Mouse (Mus musculus) liver, adult (tissue): ENCODE measurements around the gene Golt1b.

Experiments used
- GATA4 ChIP-seq: IDR thresholded peaks from 2 replicates; pipeline ENCODE4 v1.6.1; 2014; ENCODE audit warnings: mild to moderate bottlenecking, low read length; ENCODE audit not compliant: insufficient replicate concordance

Gene Golt1b

GRCm38 (mm10) chr6:142429072-142429471 lies 42.1 kb downstream of the Golt1b start:
- no peak for TF ChIP-seq GATA4

GRCm38 (mm10) chr6:142451381-142451780 lies 64.4 kb downstream of the Golt1b start:
- TF ChIP-seq GATA4 = no peak

GRCm38 (mm10) chr6:142453311-142453710 lies 66.3 kb downstream of the Golt1b start:
- no peak for TF ChIP-seq GATA4
